ENCODE assay signal across 10 mouse cellular contexts in the genomic region with DNA sequence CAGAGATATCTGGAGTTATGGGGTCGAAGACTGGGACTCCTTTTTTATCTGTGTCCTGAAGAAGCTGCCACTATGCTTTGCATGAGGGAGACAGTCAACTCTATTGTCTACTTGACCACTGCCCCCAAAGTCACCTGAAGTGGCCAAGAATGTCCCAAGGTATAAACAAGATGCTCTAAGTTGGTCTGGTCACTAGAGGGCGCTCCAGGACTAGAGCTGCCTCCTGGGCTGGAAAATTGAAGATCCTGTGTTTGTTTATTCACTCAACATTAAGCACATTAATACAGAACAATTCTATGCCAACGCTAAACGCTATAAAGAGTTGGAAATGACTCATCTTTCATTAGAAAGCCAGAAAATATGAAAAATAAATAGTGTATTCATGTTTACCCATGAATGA. TPM values are rescaled to one million over a fixed set of nuclear protein-coding genes. Genes with fewer than 3 reads are reported as not detected.
DNase-seq lines count a peak whose midpoint lies in the region; ATAC-seq and TF ChIP-seq lines count a peak whose summit lies in the region.
"Had no signal": no experiment of that assay in that cellular context is flagged by ENCODE, and none has a peak within 500 bp of the region (broad histone marks: within the 10 kb centered on the region; RNA-seq: fewer than 3 reads in every experiment).

No protein-coding gene starts in this region.

- ATAC-seq in kidney, embryonic 15.5 days (replicated peaks; ENCODE audit: low FRiP score): no peak
- ATAC-seq in hematopoietic stem cell, adult 5-6 weeks (replicated peaks in 1 of 2; ENCODE audit: insufficient read depth in 1 of 2, low FRiP score in 2 of 2, low TSS enrichment in 1 of 2, low read depth in 1 of 2, poor library complexity in 2 of 2, severe bottlenecking in 2 of 2): peak; percentile 56 to 67; a peak in 3 of 4 replicates
- ATAC-seq in neural tube, embryonic 11.5 days (ENCODE audit: insufficient read depth, low FRiP score, low TSS enrichment): no peak

- WGBS in kidney, embryonic 15.5 days: 12% methylated on average over 4 of the region's 4 CpGs
- WGBS in neural tube, embryonic 11.5 days: 19% methylated on average over 4 of the region's 4 CpGs

- intact Hi-C loops in left cerebral cortex, adult 2 months (cut with DNase I): loop anchor here (1.0 to 5.0 kb wide), 3 partner anchors 68 to 259 kb away; partner anchors contain the start of gene Rbm15

- DNase-seq in kidney, adult 11 months: peak; percentile 45
- peak; percentile 85 for DNase-seq in adrenal gland, postnatal 10 days
- DNase-seq in embryo, embryonic 11 days: peak; percentile 81
- peak; percentile 61 to 78 for DNase-seq in left cerebral cortex, adult 2 months (ENCODE audit: extremely low spot score in 1 of 2, low spot score in 2 of 2)
- DNase-seq in neural tube, embryonic 11.5 days (ENCODE audit: low spot score): peak; percentile 69
- DNase-seq in testis, postnatal 10 days (ENCODE audit: low spot score): peak; percentile 88

- no peak overlapping the region for H3K9ac ChIP-seq in kidney, embryonic 15.5 days
- no peak overlapping the region for H3K9ac ChIP-seq in neural tube, embryonic 11.5 days (ENCODE audit: low read length)
- H3K9ac ChIP-seq: embryonic facial prominence, embryonic 13.5 days; neural tube, embryonic 12.5 days had no signal

- TF ChIP-seq CTCF in left cerebral cortex, adult 2 months (IDR thresholded peaks at IDR 0.05): peak; percentile 97

- H3K4me3 ChIP-seq in kidney, embryonic 15.5 days (replicated peaks): no peak overlapping the region
- H3K4me3 ChIP-seq in left cerebral cortex, adult 2 months: no peak overlapping the region
- no peak overlapping the region for H3K4me3 ChIP-seq in neural tube, embryonic 11.5 days (ENCODE audit: low read depth, low read length)
- H3K4me3 ChIP-seq: embryonic facial prominence, embryonic 13.5 days; neural tube, embryonic 12.5 days had no signal

- no peaks in the 10 kb centered on the region for H3K36me3 ChIP-seq in kidney, embryonic 15.5 days
- H3K36me3 ChIP-seq in neural tube, embryonic 11.5 days (ENCODE audit: control insufficient read depth, insufficient read depth, low read length): no peaks in the 10 kb centered on the region
- H3K36me3 ChIP-seq: embryonic facial prominence, embryonic 13.5 days; neural tube, embryonic 12.5 days had no signal

- H3K9me3 ChIP-seq in kidney, embryonic 15.5 days (replicated peaks): no peaks in the 10 kb centered on the region
- no peaks in the 10 kb centered on the region for H3K9me3 ChIP-seq in neural tube, embryonic 11.5 days (ENCODE audit: control insufficient read depth, low read length)
- H3K9me3 ChIP-seq: embryonic facial prominence, embryonic 13.5 days; neural tube, embryonic 12.5 days had no signal

- H3K27me3 ChIP-seq in kidney, embryonic 15.5 days: peaks cover 5% of the 10 kb centered on the region; the same call in 1 of the 2 replicates
- H3K27me3 ChIP-seq in neural tube, embryonic 11.5 days (ENCODE audit: control insufficient read depth, insufficient read depth, low read length): no peaks in the 10 kb centered on the region
- H3K27me3 ChIP-seq: embryonic facial prominence, embryonic 13.5 days; neural tube, embryonic 12.5 days had no signal

- peaks cover 11% of the 10 kb centered on the region; the same call in 1 of the 2 replicates for H3K4me1 ChIP-seq in kidney, embryonic 15.5 days
- peaks cover 6% of the 10 kb centered on the region; the same call in 1 of the 2 replicates for H3K4me1 ChIP-seq in neural tube, embryonic 11.5 days (ENCODE audit: control insufficient read depth, insufficient read depth, low read length)
- H3K4me1 ChIP-seq: embryonic facial prominence, embryonic 13.5 days had no signal

- no peak overlapping the region for H3K4me2 ChIP-seq in kidney, embryonic 15.5 days
- H3K4me2 ChIP-seq in neural tube, embryonic 11.5 days (ENCODE audit: low read depth): no peak overlapping the region
- H3K4me2 ChIP-seq: embryonic facial prominence, embryonic 13.5 days; neural tube, embryonic 12.5 days had no signal

- no peak overlapping the region for H3K27ac ChIP-seq in kidney, embryonic 15.5 days
- H3K27ac ChIP-seq in left cerebral cortex, adult 2 months: no peak overlapping the region
- no peak overlapping the region for H3K27ac ChIP-seq in neural tube, embryonic 11.5 days (ENCODE audit: low read depth, low read length)
- H3K27ac ChIP-seq: embryonic facial prominence, embryonic 13.5 days; neural tube, embryonic 12.5 days had no signal

RNA-seq across cellular contexts. Expression of gene Cym, which starts 15.5 kb away (rescaled TPM):
- polyA plus RNA-seq in kidney, embryonic 15.5 days (2015; fragmentation: Nextera tagmentation; extraction: Ambion mirVana): 0.17 TPM in 1 of 2 replicates, not detected in the other
- total RNA-seq in adrenal gland, postnatal 10 days (2021): 1 to 10 TPM in 1 of 2 experiments, under 1 TPM in 1; 0.88 to 1.2 TPM
- not detected in 2 replicates for total RNA-seq in hematopoietic stem cell, adult 5-6 weeks (2017)
- not detected for total RNA-seq in left cerebral cortex, adult 2 months (2021)
- polyA plus RNA-seq in neural tube, embryonic 11.5 days (2014; fragmentation: Nextera tagmentation; extraction: Ambion mirVana): not detected in 2 replicates
- polyA plus RNA-seq: neural tube, embryonic 12.5 days had no signal

RNA-seq across cellular contexts. Expression of gene Kcna10, which starts 23.1 kb away (rescaled TPM):
- polyA plus RNA-seq in kidney, embryonic 15.5 days (2015; fragmentation: Nextera tagmentation; extraction: Ambion mirVana): not detected in 2 replicates
- total RNA-seq in adrenal gland, postnatal 10 days (2021): not detected
- total RNA-seq in hematopoietic stem cell, adult 5-6 weeks (2017): not detected in 2 replicates
- under 1 TPM in 1 of 2 experiments, not detected in 1; 0.18 TPM for total RNA-seq in left cerebral cortex, adult 2 months (2021)
- polyA plus RNA-seq in neural tube, embryonic 11.5 days (2014; fragmentation: Nextera tagmentation; extraction: Ambion mirVana): not detected in 2 replicates
- polyA plus RNA-seq: embryonic facial prominence, embryonic 13.5 days; neural tube, embryonic 12.5 days had no signal

RNA-seq across cellular contexts. Expression of gene A630076J17Rik, which starts 24.4 kb away (rescaled TPM):
- not detected in 2 replicates for polyA plus RNA-seq in kidney, embryonic 15.5 days (2015; fragmentation: Nextera tagmentation; extraction: Ambion mirVana)
- total RNA-seq in adrenal gland, postnatal 10 days (2021): under 1 TPM in 1 of 2 experiments, not detected in 1; 0.45 TPM
- total RNA-seq in hematopoietic stem cell, adult 5-6 weeks (2017): not detected in 2 replicates
- not detected for total RNA-seq in left cerebral cortex, adult 2 months (2021)
- polyA plus RNA-seq in neural tube, embryonic 11.5 days (2014; fragmentation: Nextera tagmentation; extraction: Ambion mirVana): not detected in 2 replicates
- polyA plus RNA-seq: embryonic facial prominence, embryonic 13.5 days; neural tube, embryonic 12.5 days had no signal

RNA-seq across cellular contexts. Expression of gene Prok1, which starts 33.5 kb away (rescaled TPM):
- not detected in 2 replicates for polyA plus RNA-seq in kidney, embryonic 15.5 days (2015; fragmentation: Nextera tagmentation; extraction: Ambion mirVana)
- 1 to 10 TPM; 6.2 to 6.7 TPM for total RNA-seq in adrenal gland, postnatal 10 days (2021)
- total RNA-seq in hematopoietic stem cell, adult 5-6 weeks (2017): not detected in 2 replicates
- total RNA-seq in left cerebral cortex, adult 2 months (2021): not detected
- polyA plus RNA-seq in neural tube, embryonic 11.5 days (2014; fragmentation: Nextera tagmentation; extraction: Ambion mirVana): not detected in 2 replicates
- polyA plus RNA-seq: neural tube, embryonic 12.5 days had no signal

Comparison
In these comparisons a context has a peak if more than half of its experiments do, and no peak if none do; other contexts are left out.
1. ATAC-seq: peak in hematopoietic stem cell, adult 5-6 weeks (2 of 2); none in kidney, embryonic 15.5 days (single experiment) and neural tube, embryonic 11.5 days (single experiment).
2. Peak in every context shown above with its lines, with median percentiles within 50 percentile points of each other: DNase-seq.